ENCODE assay signal across 12 mouse cellular contexts in the genomic region with DNA sequence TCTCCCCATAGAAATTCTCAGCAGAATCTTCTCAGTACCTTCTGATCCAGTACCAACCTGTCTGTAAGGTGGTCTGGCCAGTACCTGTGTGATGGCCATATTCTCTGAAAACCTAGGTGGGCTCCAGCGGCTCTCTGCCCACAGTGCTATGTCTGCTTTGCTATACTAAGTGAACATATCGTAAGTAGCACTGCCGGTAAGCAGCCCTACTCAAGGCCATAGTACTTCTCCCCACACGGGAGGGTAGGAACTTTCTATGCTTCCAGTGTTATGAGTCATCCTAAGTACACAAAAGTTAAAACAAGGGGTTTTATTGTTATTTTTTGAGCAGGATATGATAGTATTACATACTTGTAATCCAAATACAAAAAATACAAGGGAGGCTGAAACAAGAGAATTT. TPM values are rescaled to one million over a fixed set of nuclear protein-coding genes. Genes with fewer than 3 reads are reported as not detected.
DNase-seq lines count a peak whose midpoint lies in the region; ATAC-seq lines count a peak whose summit lies in the region.
"Had no signal": no experiment of that assay in that cellular context is flagged by ENCODE, and none has a peak within 500 bp of the region (broad histone marks: within the 10 kb centered on the region; RNA-seq: fewer than 3 reads in every experiment).

No protein-coding gene starts in this region.

- H3K36me3 ChIP-seq in heart, embryonic 10.5 days: 0 out of 2 replicates have a peak, but pooled peaks cover 2% of the 10 kb centered on the region
- 0 out of 2 replicates have a peak, but pooled peaks cover 10% of the 10 kb centered on the region for H3K36me3 ChIP-seq in midbrain, embryonic 10.5 days
- H3K36me3 ChIP-seq in midbrain, embryonic 11.5 days (ENCODE audit: control insufficient read depth, insufficient read depth, low read length): no peaks in the 10 kb centered on the region
- no peaks in the 10 kb centered on the region for H3K36me3 ChIP-seq in hindbrain, embryonic 15.5 days
- H3K36me3 ChIP-seq in stomach, embryonic 14.5 days (ENCODE audit: control insufficient read depth, insufficient read depth, low read length): no peaks in the 10 kb centered on the region
- H3K36me3 ChIP-seq: forebrain, embryonic 15.5 days had no signal

- H3K4me2 ChIP-seq in midbrain, embryonic 11.5 days: no peak overlapping the region
- no peak overlapping the region for H3K4me2 ChIP-seq in hindbrain, embryonic 15.5 days
- peak overlapping the region; percentile 35; the same call in 1 of the 2 replicates for H3K4me2 ChIP-seq in stomach, embryonic 14.5 days (replicated peaks; ENCODE audit: low read depth, low read length)
- H3K4me2 ChIP-seq: forebrain, embryonic 15.5 days had no signal

- ATAC-seq in midbrain, embryonic 11.5 days (ENCODE audit: low FRiP score): no peak
- ATAC-seq in hindbrain, embryonic 15.5 days (ENCODE audit: low FRiP score, low read depth): no peak
- ATAC-seq in stomach, embryonic 14.5 days (ENCODE audit: insufficient number of reproducible peaks, insufficient read depth, low FRiP score, low read depth): no peak
- ATAC-seq: forebrain, embryonic 15.5 days had no signal

- H3K9me3 ChIP-seq in heart, embryonic 10.5 days: no peaks in the 10 kb centered on the region
- H3K9me3 ChIP-seq in midbrain, embryonic 10.5 days (replicated peaks): no peaks in the 10 kb centered on the region
- H3K9me3 ChIP-seq in midbrain, embryonic 11.5 days (ENCODE audit: control insufficient read depth, low read length): no peaks in the 10 kb centered on the region
- no peaks in the 10 kb centered on the region for H3K9me3 ChIP-seq in hindbrain, embryonic 15.5 days
- no peaks in the 10 kb centered on the region for H3K9me3 ChIP-seq in stomach, embryonic 14.5 days (ENCODE audit: control insufficient read depth, low read depth, low read length)
- H3K9me3 ChIP-seq: forebrain, embryonic 15.5 days; G1E had no signal

- H3K4me1 ChIP-seq in heart, embryonic 10.5 days: peaks cover 75% of the 10 kb centered on the region
- H3K4me1 ChIP-seq in midbrain, embryonic 10.5 days: peaks cover 61% of the 10 kb centered on the region
- H3K4me1 ChIP-seq in midbrain, embryonic 11.5 days (ENCODE audit: control insufficient read depth, insufficient read depth, low read length): peaks cover 38% of the 10 kb centered on the region
- peaks cover 54% of the 10 kb centered on the region for H3K4me1 ChIP-seq in hindbrain, embryonic 15.5 days (replicated peaks)
- peaks cover 66% of the 10 kb centered on the region for H3K4me1 ChIP-seq in stomach, embryonic 14.5 days (ENCODE audit: control insufficient read depth, insufficient read depth, low read length)

- H3K27ac ChIP-seq in heart, embryonic 10.5 days: peak overlapping the region; percentile 92
- H3K27ac ChIP-seq in midbrain, embryonic 10.5 days (replicated peaks): peak overlapping the region; percentile 83
- no peak overlapping the region for H3K27ac ChIP-seq in midbrain, embryonic 11.5 days (ENCODE audit: low read depth, low read length)
- H3K27ac ChIP-seq in hindbrain, embryonic 15.5 days (replicated peaks): peak overlapping the region; percentile 86; the same call in 1 of the 2 replicates
- H3K27ac ChIP-seq in stomach, embryonic 14.5 days (ENCODE audit: low read length): peak overlapping the region; percentile 94

- peak; percentile 48 for DNase-seq in heart, embryonic 10.5 days (ENCODE audit: low spot score)
- no peak for DNase-seq in heart, postnatal 14 days
- DNase-seq in midbrain, embryonic 10.5 days (ENCODE audit: low spot score): no peak
- DNase-seq in midbrain, embryonic 11.5 days (ENCODE audit: low spot score, missing footprints): no peak
- DNase-seq in ovary, postnatal 10 days (ENCODE audit: low spot score): no peak
- no peak for DNase-seq in cerebellum, adult 9-10 months

- no peaks in the 10 kb centered on the region for H3K27me3 ChIP-seq in heart, embryonic 10.5 days (ENCODE audit: insufficient read depth, poor library complexity, severe bottlenecking)
- H3K27me3 ChIP-seq in midbrain, embryonic 10.5 days (ENCODE audit: low read depth, poor library complexity, severe bottlenecking): no peaks in the 10 kb centered on the region
- H3K27me3 ChIP-seq in midbrain, embryonic 11.5 days (ENCODE audit: control insufficient read depth, insufficient read depth, low read length): no peaks in the 10 kb centered on the region
- H3K27me3 ChIP-seq in hindbrain, embryonic 15.5 days: no peaks in the 10 kb centered on the region
- H3K27me3 ChIP-seq in stomach, embryonic 14.5 days (ENCODE audit: control insufficient read depth, insufficient read depth, low read length): no peaks in the 10 kb centered on the region
- H3K27me3 ChIP-seq: forebrain, embryonic 15.5 days had no signal

- H3K4me3 ChIP-seq in heart, embryonic 10.5 days: peak overlapping the region; percentile 45
- H3K4me3 ChIP-seq in midbrain, embryonic 10.5 days: no peak overlapping the region
- H3K4me3 ChIP-seq in midbrain, embryonic 11.5 days (ENCODE audit: low read depth, low read length): no peak overlapping the region
- no peak overlapping the region for H3K4me3 ChIP-seq in hindbrain, embryonic 15.5 days
- H3K4me3 ChIP-seq in stomach, embryonic 14.5 days (ENCODE audit: low read depth, low read length): no peak overlapping the region
- H3K4me3 ChIP-seq: forebrain, embryonic 15.5 days had no signal

- no peak overlapping the region for H3K9ac ChIP-seq in midbrain, embryonic 11.5 days (ENCODE audit: low read length)
- no peak overlapping the region for H3K9ac ChIP-seq in hindbrain, embryonic 15.5 days
- H3K9ac ChIP-seq in stomach, embryonic 14.5 days (replicated peaks; ENCODE audit: low read depth, low read length): no peak overlapping the region
- H3K9ac ChIP-seq: forebrain, embryonic 15.5 days had no signal

- intact Hi-C loops in heart, postnatal 14 days (cut with DNase I): no loop called here

- WGBS in heart, embryonic 10.5 days: 40% methylated on average over 4 of the region's 4 CpGs
- WGBS in midbrain, embryonic 10.5 days: 86% methylated on average over 4 of the region's 4 CpGs
- WGBS in midbrain, embryonic 11.5 days: 91% methylated on average over 4 of the region's 4 CpGs
- WGBS in hindbrain, embryonic 15.5 days: 79% methylated on average over 4 of the region's 4 CpGs
- WGBS in stomach, embryonic 14.5 days: 51% methylated on average over 4 of the region's 4 CpGs

RNA-seq across cellular contexts. Expression of a gene that starts 16.6 kb away (rescaled TPM):
- polyA plus RNA-seq in heart, embryonic 10.5 days (2016; fragmentation: Nextera tagmentation; extraction: Ambion mirVana): 65.2 and 91.5 TPM in 2 replicates
- total RNA-seq in heart, postnatal 14 days (2021): 100 to 1,000 TPM in 1 of 2 experiments, 10 to 100 TPM in 1; 92.4 to 107 TPM
- 37.5 and 40.9 TPM in 2 replicates for polyA plus RNA-seq in midbrain, embryonic 10.5 days (2016; fragmentation: Nextera tagmentation; extraction: Ambion mirVana)
- polyA plus RNA-seq in midbrain, embryonic 11.5 days (2014; fragmentation: Nextera tagmentation; extraction: Ambion mirVana): 36.8 and 38.3 TPM in 2 replicates
- 32.6 and 32.7 TPM in 2 replicates for polyA plus RNA-seq in hindbrain, embryonic 15.5 days (2015; fragmentation: Nextera tagmentation; extraction: Ambion mirVana)
- 63.5 and 68.2 TPM in 2 replicates for polyA plus RNA-seq in stomach, embryonic 14.5 days (2014; fragmentation: Nextera tagmentation; extraction: Ambion mirVana)

RNA-seq across cellular contexts. Expression of a gene that starts 24.9 kb away (rescaled TPM):
- polyA plus RNA-seq in heart, embryonic 10.5 days (2016; fragmentation: Nextera tagmentation; extraction: Ambion mirVana): 0.21 and 0.29 TPM in 2 replicates
- total RNA-seq in heart, postnatal 14 days (2021): not detected
- polyA plus RNA-seq in midbrain, embryonic 10.5 days (2016; fragmentation: Nextera tagmentation; extraction: Ambion mirVana): 0.22 and 0.47 TPM in 2 replicates
- polyA plus RNA-seq in midbrain, embryonic 11.5 days (2014; fragmentation: Nextera tagmentation; extraction: Ambion mirVana): 0.19 and 0.41 TPM in 2 replicates
- polyA plus RNA-seq in hindbrain, embryonic 15.5 days (2015; fragmentation: Nextera tagmentation; extraction: Ambion mirVana): 0.10 and 0.35 TPM in 2 replicates
- 0.39 and 0.45 TPM in 2 replicates for polyA plus RNA-seq in stomach, embryonic 14.5 days (2014; fragmentation: Nextera tagmentation; extraction: Ambion mirVana)
- total RNA-seq: layer of hippocampus, postnatal 14 days; neutrophil, adult 5-6 weeks had no signal
- polyA plus RNA-seq: G1E had no signal

RNA-seq across cellular contexts. Expression of a gene that starts 36.6 kb away (rescaled TPM):
- polyA plus RNA-seq in heart, embryonic 10.5 days (2016; fragmentation: Nextera tagmentation; extraction: Ambion mirVana): 347 and 370 TPM in 2 replicates
- 10 to 100 TPM; 31.4 to 32.8 TPM for total RNA-seq in heart, postnatal 14 days (2021)
- 505 and 545 TPM in 2 replicates for polyA plus RNA-seq in midbrain, embryonic 10.5 days (2016; fragmentation: Nextera tagmentation; extraction: Ambion mirVana)
- 450 and 473 TPM in 2 replicates for polyA plus RNA-seq in midbrain, embryonic 11.5 days (2014; fragmentation: Nextera tagmentation; extraction: Ambion mirVana)
- 195 and 212 TPM in 2 replicates for polyA plus RNA-seq in hindbrain, embryonic 15.5 days (2015; fragmentation: Nextera tagmentation; extraction: Ambion mirVana)
- polyA plus RNA-seq in stomach, embryonic 14.5 days (2014; fragmentation: Nextera tagmentation; extraction: Ambion mirVana): 262 and 316 TPM in 2 replicates

RNA-seq across cellular contexts. Expression of a gene that starts 43.8 kb away (rescaled TPM):
- polyA plus RNA-seq in heart, embryonic 10.5 days (2016; fragmentation: Nextera tagmentation; extraction: Ambion mirVana): not detected in 2 replicates
- total RNA-seq in heart, postnatal 14 days (2021): 10 to 100 TPM in 1 of 2 experiments, 1 to 10 TPM in 1; 4.3 to 11.7 TPM
- not detected in 2 replicates for polyA plus RNA-seq in midbrain, embryonic 10.5 days (2016; fragmentation: Nextera tagmentation; extraction: Ambion mirVana)
- polyA plus RNA-seq in midbrain, embryonic 11.5 days (2014; fragmentation: Nextera tagmentation; extraction: Ambion mirVana): not detected in 2 replicates
- polyA plus RNA-seq in hindbrain, embryonic 15.5 days (2015; fragmentation: Nextera tagmentation; extraction: Ambion mirVana): not detected in 2 replicates
- not detected in 2 replicates for polyA plus RNA-seq in stomach, embryonic 14.5 days (2014; fragmentation: Nextera tagmentation; extraction: Ambion mirVana)
- total RNA-seq: G1E had no signal
- polyA plus RNA-seq: forebrain, embryonic 15.5 days; G1E had no signal

RNA-seq across cellular contexts. Expression of a gene that starts 44.2 kb away (rescaled TPM):
- polyA plus RNA-seq in heart, embryonic 10.5 days (2016; fragmentation: Nextera tagmentation; extraction: Ambion mirVana): 30.8 and 39.9 TPM in 2 replicates
- 10 to 100 TPM; 13.9 to 15.0 TPM for total RNA-seq in heart, postnatal 14 days (2021)
- polyA plus RNA-seq in midbrain, embryonic 10.5 days (2016; fragmentation: Nextera tagmentation; extraction: Ambion mirVana): 46.8 and 48.4 TPM in 2 replicates
- 70.7 and 73.2 TPM in 2 replicates for polyA plus RNA-seq in midbrain, embryonic 11.5 days (2014; fragmentation: Nextera tagmentation; extraction: Ambion mirVana)
- polyA plus RNA-seq in hindbrain, embryonic 15.5 days (2015; fragmentation: Nextera tagmentation; extraction: Ambion mirVana): 53.4 and 53.6 TPM in 2 replicates
- polyA plus RNA-seq in stomach, embryonic 14.5 days (2014; fragmentation: Nextera tagmentation; extraction: Ambion mirVana): 38.3 and 38.6 TPM in 2 replicates
